Mouse (Mus musculus) embryonic facial prominence, embryonic 13.5 days (tissue): ENCODE results near the gene Tmem123. TPM values are rescaled to one million over a fixed set of nuclear protein-coding genes. Genes with fewer than 3 reads are reported as not detected.

Experiments
- ATAC-seq: fragments of 200-750 bp; cut with Nextera tagmentation; 2 replicates; pipeline ENCODE4 v1.8.0; 2017; ENCODE audit warnings: low read depth; ENCODE audit not compliant: insufficient number of reproducible peaks, insufficient read depth, low FRiP score, low TSS enrichment
- H3K27ac ChIP-seq: fragments of 300-500 bp; sonication (generic); 2 replicates; pipeline ENCODE4 v1.5.1; 2015; ENCODE audit warnings: moderate library complexity, mild to moderate bottlenecking, inconsistent platforms
- H3K27me3 ChIP-seq: fragments of 300-500 bp; sonication (generic); 2 replicates; pipeline ENCODE4 v1.6.1; 2015; ENCODE audit warnings: mild to moderate bottlenecking, inconsistent platforms
- H3K36me3 ChIP-seq: fragments of 300-500 bp; sonication (generic); 2 replicates; pipeline ENCODE4 v1.6.1; 2015; ENCODE audit warnings: mild to moderate bottlenecking, inconsistent platforms
- H3K4me1 ChIP-seq: fragments of 300-500 bp; sonication (generic); 2 replicates; pipeline ENCODE4 v1.6.1; 2015; ENCODE audit warnings: inconsistent platforms
- H3K4me2 ChIP-seq: fragments of 300-500 bp; sonication (generic); 2 replicates; pipeline ENCODE4 v1.6.1; 2015; ENCODE audit warnings: moderate library complexity, mild to moderate bottlenecking, inconsistent platforms
- H3K4me3 ChIP-seq: fragments of 300-500 bp; sonication (generic); 2 replicates; pipeline ENCODE4 v1.5.1; 2015; ENCODE audit warnings: mild to moderate bottlenecking, inconsistent platforms
- H3K9ac ChIP-seq: fragments of 300-500 bp; sonication (generic); 2 replicates; pipeline ENCODE4 v1.6.1; 2015; ENCODE audit warnings: mild to moderate bottlenecking, inconsistent platforms
- H3K9me3 ChIP-seq: fragments of 300-500 bp; sonication (generic); 2 replicates; pipeline ENCODE4 v1.6.1; 2016; ENCODE audit warnings: inconsistent platforms
- WGBS: fragments of 180-500 bp; shearing (Covaris S2); methylation state at CpG from one replicate; pipeline ENCODE4 v1.1.7; 2015; ENCODE audit warnings: mixed read lengths; 5-methylcytosine and 5-hydroxymethylcytosine counted together
- microRNA-seq: library from miRNA; unstranded; fragments of <30 nt; microRNA quantifications from one replicate; pipeline ENCODE4, GENCODE M21; 2016
- polyA plus RNA-seq: library from polyadenylated mRNA; unstranded; fragments of >200 nt; fragmentation: Nextera tagmentation; extraction: Ambion mirVana; gene quantifications from 2 replicates; pipeline ENCODE4 v1.2.1, GENCODE M21; 2015

Gene Tmem123
- polyA plus RNA-seq, 1 experiment from 2014 or later: 78.1 TPM

DNA sequence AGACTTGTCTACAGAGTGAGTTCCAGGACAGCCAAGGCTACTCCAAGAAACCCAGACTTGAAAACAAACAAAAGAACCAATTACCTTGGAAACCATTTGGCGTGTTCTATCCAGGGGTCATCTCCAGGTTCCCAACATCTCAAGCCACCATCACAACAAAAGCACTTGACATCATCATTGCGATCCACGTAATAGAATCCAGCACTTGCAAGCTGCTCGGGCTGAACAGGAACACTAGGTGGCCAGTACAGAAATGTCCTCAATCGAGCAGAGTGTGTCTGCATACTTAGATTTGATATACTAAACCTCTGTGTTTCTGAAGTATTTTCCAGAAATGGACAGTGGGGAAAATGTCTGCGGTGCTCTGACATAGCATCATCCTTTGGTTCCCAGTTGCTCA is 69.6 kb downstream of the Tmem123 start:
- Histone ChIP-seq H3K9me3 (no peaks in the 10 kb centered on the region), H3K4me2 (peak overlapping the region; percentile 28; the same call in 1 of the 2 replicates), H3K36me3 (peaks cover 31% of the 10 kb centered on the region), H3K9ac (no peak overlapping the region), H3K4me3 (no peak overlapping the region; the same call in 1 of the 2 replicates), H3K4me1 (peaks cover 13% of the 10 kb centered on the region), H3K27ac (no peak overlapping the region), H3K27me3 (no peaks in the 10 kb centered on the region)
- WGBS: 91% methylated on average over 6 of the region's 6 CpGs
- ATAC-seq: no peak

GRCm38 (mm10) chr9:7835302-7835701 is 71.5 kb downstream of the Tmem123 start:
- Histone ChIP-seq H3K9me3 (no peaks in the 10 kb centered on the region), H3K4me2 (peak overlapping the region; percentile 65; the same call in 1 of the 2 replicates), H3K9ac (no peak overlapping the region), H3K27ac (no peak overlapping the region), H3K4me3 (no peak overlapping the region), H3K36me3 (peaks cover 22% of the 10 kb centered on the region), H3K27me3 (no peaks in the 10 kb centered on the region), H3K4me1 (peaks cover 10% of the 10 kb centered on the region)
- ATAC-seq: no peak
- 86% methylated on average over 1 of the region's 1 CpGs for WGBS

- H3K27me3 ChIP-seq: no peaks in the 10 kb centered on the region
- peak overlapping the region; percentile 73 for H3K4me3 ChIP-seq
- no peaks in the 10 kb centered on the region for H3K9me3 ChIP-seq
- peak overlapping the region; percentile 99 for H3K27ac ChIP-seq
- peak overlapping the region; percentile 65 for H3K4me2 ChIP-seq
- peaks cover 10% of the 10 kb centered on the region for H3K4me1 ChIP-seq
- peak overlapping the region; percentile 88 for H3K9ac ChIP-seq
- ATAC-seq: peak; percentile 46
- H3K36me3 ChIP-seq: peaks cover 22% of the 10 kb centered on the region
- under 1% methylated on average over 16 of the region's 16 CpGs for WGBS
These were observed 72.5 kb downstream of the Tmem123 start for GRCm38 (mm10) chr9:7836331-7836730.

DNA sequence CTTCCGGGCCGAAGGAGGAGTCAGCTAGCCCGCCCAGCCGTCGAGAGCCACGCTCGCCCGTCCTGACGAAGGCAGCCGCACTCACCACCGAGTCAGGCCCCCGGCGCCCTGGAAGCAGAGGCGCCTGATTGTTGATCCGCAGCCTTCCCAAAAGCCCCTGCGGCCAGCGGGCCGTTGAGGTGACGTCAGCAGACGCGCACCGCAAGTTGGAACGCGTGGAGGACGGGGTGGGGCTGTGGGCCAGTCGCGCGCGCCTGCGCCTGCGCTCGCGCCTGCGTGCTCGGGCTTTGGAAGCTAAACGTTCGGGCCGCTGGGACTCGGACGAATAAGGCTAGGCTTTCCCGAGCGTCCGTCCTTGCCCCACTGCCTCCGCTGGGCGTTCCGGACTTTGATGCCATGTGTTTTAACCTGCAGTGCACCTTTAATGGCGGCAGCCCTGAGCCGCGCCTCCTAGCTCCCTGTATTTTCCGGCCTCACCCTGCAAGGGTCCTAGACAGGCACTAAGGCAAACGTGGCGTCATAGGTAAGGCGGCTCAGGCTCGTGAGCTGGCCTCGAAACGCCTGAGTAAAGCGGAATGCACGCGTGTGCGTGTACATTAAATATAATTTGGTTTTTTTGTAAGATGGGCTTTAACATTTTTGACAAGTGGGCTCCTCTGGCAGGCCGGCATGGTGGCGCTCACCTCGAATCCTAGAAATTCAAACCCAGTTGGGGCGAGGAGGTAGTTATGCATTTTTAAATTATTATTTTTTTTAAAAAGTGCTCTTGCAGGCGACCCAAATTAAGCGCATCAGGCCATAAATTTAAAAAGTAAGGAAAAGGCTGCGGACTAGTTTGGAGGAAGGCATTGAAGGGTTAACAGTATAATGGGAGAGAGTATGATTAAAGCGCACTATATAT is 73.3 kb downstream of the Tmem123 start, which contains the start of gene Birc2:
Birc2 (minus strand) TSS at position 160 of the 901 bp plus-strand sequence.
- ATAC-seq: peak; percentile 97
- H3K4me3 ChIP-seq: peak within 1 kb of the TSS; percentile 73
- 0% methylated on average over 68 of the region's 68 CpGs for WGBS
- H3K4me2 ChIP-seq: peak within 1 kb of the TSS; percentile 65
- peak within 1 kb of the TSS; percentile 88 for H3K9ac ChIP-seq
- H3K27ac ChIP-seq: peak within 1 kb of the TSS; percentile 99
- H3K4me1 ChIP-seq: peaks cover 10% of the 10 kb centered on the region
- no peaks in the 10 kb centered on the region for H3K27me3 ChIP-seq
- H3K36me3 ChIP-seq: peaks cover 22% of the 10 kb centered on the region
- H3K9me3 ChIP-seq: no peaks in the 10 kb centered on the region

DNA sequence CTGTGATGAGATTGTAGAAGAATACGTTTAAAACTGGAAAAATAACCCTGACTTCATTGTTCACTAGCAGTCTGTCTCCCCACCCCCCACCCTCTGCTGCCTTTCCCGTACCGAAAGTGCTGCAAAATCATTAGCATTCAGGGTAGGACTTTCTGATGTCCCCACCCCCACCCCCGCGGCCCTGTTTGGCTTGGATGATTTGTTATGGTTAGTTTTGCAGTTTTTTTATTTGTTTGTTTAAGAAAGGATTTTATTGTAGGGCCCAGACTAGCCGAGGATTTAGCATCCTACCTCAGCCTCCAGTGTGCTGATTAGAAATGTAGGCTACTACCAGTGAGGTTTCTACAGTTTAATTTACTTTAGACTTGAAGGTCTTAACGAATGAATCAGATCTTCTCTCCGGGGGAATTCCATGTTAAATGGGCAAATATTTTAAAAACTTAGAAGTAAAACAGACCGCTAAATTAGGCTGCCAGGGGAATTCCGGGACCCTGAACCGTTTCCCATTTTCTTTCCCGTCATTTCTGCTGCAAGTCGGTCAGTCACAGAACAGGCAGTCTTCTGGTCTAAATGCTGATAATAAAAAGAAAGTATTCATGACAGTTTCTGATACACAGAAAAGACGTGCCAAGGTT is 74.1 kb downstream of the Tmem123 start:
- peak overlapping the region; percentile 65 for H3K4me2 ChIP-seq
- H3K27ac ChIP-seq: peak overlapping the region; percentile 99
- ATAC-seq: no peak
- H3K4me1 ChIP-seq: peaks cover 10% of the 10 kb centered on the region
- 11% methylated on average over 14 of the region's 14 CpGs for WGBS
- no peaks in the 10 kb centered on the region for H3K27me3 ChIP-seq
- H3K9ac ChIP-seq: peak overlapping the region; percentile 88
- peak overlapping the region; percentile 73 for H3K4me3 ChIP-seq
- peaks cover 17% of the 10 kb centered on the region for H3K36me3 ChIP-seq
- H3K9me3 ChIP-seq: no peaks in the 10 kb centered on the region

GRCm38 (mm10) chr9:7841221-7841620 is 77.4 kb downstream of the Tmem123 start:
- no peak overlapping the region for H3K4me3 ChIP-seq
- WGBS: 63% methylated on average over 6 of the region's 6 CpGs
- no peak for ATAC-seq

More at GRCm38 (mm10) chr9:7841221-7841620, 77.4 kb downstream of the Tmem123 start:
- no peaks in the 10 kb centered on the region for H3K27me3 ChIP-seq
- H3K4me1 ChIP-seq: no peaks in the 10 kb centered on the region
- no peak overlapping the region; the same call in 1 of the 2 replicates for H3K27ac ChIP-seq
- no peaks in the 10 kb centered on the region for H3K36me3 ChIP-seq
- no peaks in the 10 kb centered on the region for H3K9me3 ChIP-seq
- no peak overlapping the region for H3K4me2 ChIP-seq
- no peak overlapping the region for H3K9ac ChIP-seq

Small RNAs within 50 kb of the gene (microRNA-seq; reads per million reads assigned to microRNA genes)
- 3.7 reads per million, percentile 15 among the genes with 10 or more reads in this experiment for gene Mir5618

Other genes starting within 250 kb of the Tmem123 start
- gene Mmp8, start 205.6 kb upstream of the Tmem123 start, polyA plus RNA-seq: 0.34 TPM in 1 of 2 replicates, not detected in the other
- gene Mmp27, start 192.6 kb upstream of the Tmem123 start, polyA plus RNA-seq: not detected in 2 replicates
- gene Mmp20, start 135.8 kb upstream of the Tmem123 start, polyA plus RNA-seq: not detected in 2 replicates
- not detected in 2 replicates for gene Mmp7, start 72.0 kb upstream of the Tmem123 start, polyA plus RNA-seq
- 41.6 and 45.5 TPM in 2 replicates for gene Birc2, start 73.0 kb downstream of the Tmem123 start, polyA plus RNA-seq
- gene Birc3, start 109.1 kb downstream of the Tmem123 start, polyA plus RNA-seq: 14.1 and 15.6 TPM in 2 replicates
- gene Yap1, start 240.6 kb downstream of the Tmem123 start, polyA plus RNA-seq: 52.6 and 54.8 TPM in 2 replicates